9 mouse cellular contexts compared by ENCODE assay signal in the genomic region with DNA sequence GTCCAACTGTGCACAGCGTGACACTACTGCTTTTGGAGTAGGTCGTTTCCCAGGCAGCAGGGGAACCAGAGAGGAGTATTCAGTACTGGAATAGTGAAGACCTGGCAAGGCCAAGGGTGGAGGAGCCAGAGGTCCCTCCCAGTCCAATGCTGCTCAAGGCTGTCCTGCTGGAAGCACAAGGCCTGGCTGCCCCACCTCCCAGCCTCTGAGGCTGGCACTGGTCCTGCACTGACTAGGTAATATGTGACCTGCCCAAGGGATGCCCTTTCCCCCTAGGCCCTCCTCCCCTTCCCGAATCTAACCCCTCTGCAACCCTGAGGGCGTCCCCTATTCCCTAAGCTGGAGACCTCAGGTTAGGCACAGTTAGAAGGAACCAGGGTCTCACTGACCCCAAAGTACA. TPM values are rescaled to one million over a fixed set of nuclear protein-coding genes. Genes with fewer than 3 reads are reported as not detected.
DNase-seq lines count a peak whose midpoint lies in the region; ATAC-seq lines count a peak whose summit lies in the region.
"Had no signal": no experiment of that assay in that cellular context is flagged by ENCODE, and none has a peak within 500 bp of the region (broad histone marks: within the 10 kb centered on the region; RNA-seq: fewer than 3 reads in every experiment).

No protein-coding gene starts in this region.

- H3K9me3 ChIP-seq in forebrain, embryonic 15.5 days, result no peaks in the 10 kb centered on the region
- no peaks in the 10 kb centered on the region for H3K9me3 ChIP-seq in stomach, embryonic 15.5 days

- peaks cover 77% of the 10 kb centered on the region for H3K4me1 ChIP-seq in forebrain, embryonic 15.5 days
- H3K4me1 ChIP-seq in stomach, embryonic 15.5 days, result peaks cover 50% of the 10 kb centered on the region

- no peaks in the 10 kb centered on the region for H3K36me3 ChIP-seq in forebrain, embryonic 15.5 days
- no peaks in the 10 kb centered on the region for H3K36me3 ChIP-seq in stomach, embryonic 15.5 days

- WGBS in forebrain, embryonic 15.5 days, result 32% methylated on average over 4 of the region's 4 CpGs
- 51% methylated on average over 4 of the region's 4 CpGs for WGBS in stomach, embryonic 15.5 days

- peak overlapping the region; percentile 87 for H3K27ac ChIP-seq in forebrain, embryonic 15.5 days (replicated peaks)
- H3K27ac ChIP-seq in stomach, embryonic 15.5 days, result peak overlapping the region; percentile 16; the same call in 1 of the 2 replicates

- DNase-seq in right cerebral cortex, postnatal 10 days (ENCODE audit: low spot score in 2 of 2), result peak; percentile 46 to 66
- no peak for DNase-seq in right cerebral cortex, postnatal 25 days
- DNase-seq in kidney, postnatal 10 days, result peak; percentile 39
- DNase-seq in layer of hippocampus, adult 8-10 months (ENCODE audit: low spot score in 2 of 2), result no peak
- no peak for DNase-seq in heart, postnatal 36 days
- DNase-seq: heart, postnatal 14 days had no signal

- H3K27me3 ChIP-seq in forebrain, embryonic 15.5 days, result no peaks in the 10 kb centered on the region; the same call in 1 of the 2 replicates
- peaks cover 25% of the 10 kb centered on the region for H3K27me3 ChIP-seq in stomach, embryonic 15.5 days (replicated peaks)

- peak overlapping the region; percentile 62 for H3K4me3 ChIP-seq in forebrain, embryonic 15.5 days
- H3K4me3 ChIP-seq in stomach, embryonic 15.5 days (replicated peaks), result peak overlapping the region; percentile 57

- intact Hi-C loops in heart, postnatal 36 days (cut with DNase I), result no loop called here

- peak overlapping the region; percentile 73 for H3K9ac ChIP-seq in forebrain, embryonic 15.5 days (replicated peaks)
- 0 out of 2 replicates have a peak overlapping the region, but pooled peaks have one; percentile 48 for H3K9ac ChIP-seq in stomach, embryonic 15.5 days

- ATAC-seq in forebrain, embryonic 15.5 days (replicated peaks), result no peak
- no peak for ATAC-seq in stomach, embryonic 15.5 days (ENCODE audit: insufficient read depth, low FRiP score, low read depth)
- ATAC-seq in CD4-positive, CD25-positive, alpha-beta regulatory T cell, adult 4 months, result no peak

- H3K4me2 ChIP-seq in forebrain, embryonic 15.5 days (replicated peaks), result peak overlapping the region; percentile 70
- peak overlapping the region; percentile 90 for H3K4me2 ChIP-seq in stomach, embryonic 15.5 days

RNA-seq across cellular contexts. Expression of a gene that starts 25.1 kb away (rescaled TPM):
- polyA plus RNA-seq in forebrain, embryonic 15.5 days (2015; fragmentation: Nextera tagmentation; extraction: Ambion mirVana), result 18.2 and 18.7 TPM in 2 replicates
- polyA plus RNA-seq in stomach, embryonic 15.5 days (2015; fragmentation: Nextera tagmentation; extraction: Ambion mirVana), result 8.3 and 8.6 TPM in 2 replicates
- total RNA-seq in layer of hippocampus, adult 8-10 months (2022), result 100 to 1,000 TPM; 192 to 215 (median 201) TPM
- polyA plus RNA-seq in CD4-positive, CD25-positive, alpha-beta regulatory T cell, adult 4 months (2017; shearing (Covaris generic)), result 10 to 100 TPM; 15.9 to 19.7 TPM
- 10 to 100 TPM; 56.1 to 56.7 TPM for total RNA-seq in heart, postnatal 36 days (2021)

Comparison
In these comparisons a context has a peak if more than half of its experiments do, and no peak if none do; other contexts are left out.
1. DNase-seq: peak in right cerebral cortex, postnatal 10 days (2 of 2) and kidney, postnatal 10 days (single experiment); none in right cerebral cortex, postnatal 25 days (single experiment), layer of hippocampus, adult 8-10 months (0 of 2) and heart, postnatal 36 days (0 of 2).